Mouse (Mus musculus) MEL (cell line): Measurements from ENCODE around the gene Gtf2h3.

Source experiments
- CTCF ChIP-seq, 3 experiments: IDR thresholded peaks in 2 of 3; conservative IDR thresholded peaks in 1 of 3; 2 replicates each; pipeline ENCODE4 v1.5.1; 2011 to 2012; ENCODE audit warnings: low read length in 3 of 3, low read depth in 2 of 3, mild to moderate bottlenecking in 2 of 3, improper control_type of control experiment in 1 of 3, inconsistent platforms in 1 of 3, mixed read lengths in 1 of 3, moderate library complexity in 1 of 3; ENCODE audit not compliant: control insufficient read depth in 1 of 3, insufficient read depth in 1 of 3, poor library complexity in 1 of 3, severe bottlenecking in 1 of 3
- MAX ChIP-seq: IDR thresholded peaks from 2 replicates; pipeline ENCODE4 v1.6.1; 2011; ENCODE audit warnings: low read length, improper control_type of control experiment
- POLR2A ChIP-seq, 2 experiments: IDR thresholded peaks; 2 replicates each; pipeline ENCODE4 v1.6.1; 2011 to 2012; ENCODE audit warnings: low read length in 2 of 2, mild to moderate bottlenecking in 2 of 2, control low read depth in 1 of 2, improper control_type of control experiment in 1 of 2, low read depth in 1 of 2, moderate library complexity in 1 of 2; ENCODE audit not compliant: control insufficient read depth in 1 of 2, insufficient read depth in 1 of 2, poor library complexity in 1 of 2

GRCm38 (mm10) chr5:124531583-124531930 is 47.4 kb upstream of the Gtf2h3 start:
- no peak for TF ChIP-seq POLR2A (IDR thresholded peaks at IDR 0.05; ENCODE audit: control insufficient read depth in 1 of 2, insufficient read depth in 1 of 2, low read depth in 1 of 2, low read length in 2 of 2, poor library complexity in 1 of 2)
- TF ChIP-seq MAX = no peak
- TF ChIP-seq CTCF (IDR thresholded peaks at IDR 0.05 in 2 of 3, conservative IDR thresholded peaks at IDR 0.05 in 1 of 3; ENCODE audit: control insufficient read depth in 1 of 3, insufficient read depth in 1 of 3, low read depth in 2 of 3, low read length in 3 of 3, poor library complexity in 1 of 3, severe bottlenecking in 1 of 3) = no peak
